Mouse (Mus musculus) spleen, adult 2 months (tissue): Measurements from ENCODE around the gene Swt1. TPM values are rescaled to one million over a fixed set of nuclear protein-coding genes. Genes with fewer than 3 reads are reported as not detected.

Experiments
- DNase-seq, 2 experiments: peaks; one replicate each; pipeline versions ENCODE4 v3.0.0 to v3.0.0-alpha.2; 2012 to 2021; ENCODE audit warnings: low spot score in 2 of 2, low read depth in 1 of 2
- H3K27ac ChIP-seq: fragments of 200-500 bp; 2 replicates; pipeline ENCODE4 v1.5.1; 2012; ENCODE audit warnings: low read length, inconsistent platforms; ENCODE audit not compliant: insufficient read depth
- H3K27me3 ChIP-seq: fragments of 200-500 bp; 2 replicates; pipeline ENCODE4 v1.6.1; 2012; ENCODE audit warnings: mild to moderate bottlenecking, moderate library complexity, low read length, inconsistent platforms; ENCODE audit not compliant: control insufficient read depth, insufficient read depth
- H3K36me3 ChIP-seq: fragments of 200-500 bp; 2 replicates; pipeline ENCODE4 v1.6.1; 2012; ENCODE audit warnings: mild to moderate bottlenecking, low read length, inconsistent platforms; ENCODE audit not compliant: control insufficient read depth, insufficient read depth
- H3K4me1 ChIP-seq: fragments of 200-500 bp; 2 replicates; pipeline ENCODE4 v1.6.1; 2011; ENCODE audit warnings: inconsistent platforms; ENCODE audit not compliant: control insufficient read depth, insufficient read depth, insufficient read length
- H3K4me3 ChIP-seq: fragments of 200-500 bp; 2 replicates; pipeline ENCODE4 v1.5.1; 2011; ENCODE audit warnings: mild to moderate bottlenecking, inconsistent platforms; ENCODE audit not compliant: insufficient read depth, insufficient read length; ENCODE audit errors: extremely low read depth
- CTCF ChIP-seq: fragments of 200-500 bp; IDR thresholded peaks from 2 replicates; pipeline ENCODE4 v1.5.1; 2011; ENCODE audit warnings: mild to moderate bottlenecking, inconsistent platforms; ENCODE audit not compliant: insufficient read depth, insufficient read length, insufficient replicate concordance; ENCODE audit errors: extremely low read depth
- POLR2A ChIP-seq: fragments of 200-500 bp; IDR thresholded peaks from 2 replicates; pipeline ENCODE4 v1.6.1; 2011; ENCODE audit warnings: low read depth, low read length, inconsistent platforms
- WGBS: fragments of 180-500 bp; shearing (Covaris S2); methylation state at CpG from one replicate; pipeline ENCODE4 v1.1.7; 2018; 5-methylcytosine and 5-hydroxymethylcytosine counted together
- polyA plus RNA-seq: library from polyadenylated mRNA; depleted of rRNA; stranded (reverse); fragments of >200 nt; gene quantifications from 2 replicates; pipeline ENCODE4 v1.2.3, GENCODE M21; 2012; rRNA removed

The Swt1 gene
- polyA plus RNA-seq, 1 experiment, result 4.1 TPM

DNA sequence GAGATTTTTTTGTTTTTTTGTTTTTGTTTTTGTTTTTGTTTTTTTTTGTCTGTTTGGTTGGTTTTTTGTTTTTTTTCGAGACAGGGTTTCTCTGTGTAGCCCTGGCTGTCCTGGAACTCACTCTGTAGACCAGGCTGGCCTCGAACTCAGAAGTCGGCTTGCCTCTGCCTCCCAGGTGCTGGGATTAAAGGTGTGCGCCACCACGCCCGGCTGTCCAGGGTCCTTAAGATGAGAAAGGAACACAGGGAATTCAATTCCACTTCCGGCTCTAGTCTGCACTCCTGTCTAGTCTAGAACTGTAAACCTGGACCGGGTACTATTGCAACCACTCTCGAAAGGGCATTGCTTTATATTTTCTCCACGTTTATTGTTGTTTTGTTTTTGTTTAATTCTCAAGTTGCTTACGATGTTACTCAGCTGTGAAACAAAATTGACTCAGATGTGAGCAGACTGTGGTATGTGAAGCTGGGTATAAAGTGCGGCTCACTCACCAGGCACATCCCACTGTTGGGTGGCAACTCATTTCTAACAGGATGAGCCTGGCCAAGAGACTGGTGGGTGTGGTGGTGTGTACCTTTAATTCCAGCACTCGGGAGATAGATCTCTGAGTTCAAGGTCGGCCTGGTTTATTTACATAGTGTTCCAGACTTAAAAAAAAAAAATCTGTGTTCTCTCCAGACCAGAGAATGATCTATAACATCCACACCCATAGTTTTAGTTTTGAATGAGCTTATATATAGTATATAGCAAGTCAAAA lies 99.7 kb downstream of the Swt1 start:
- Histone ChIP-seq H3K4me1 (no peaks in the 10 kb centered on the region), H3K27ac (no peak overlapping the region), H3K4me3 (no peak overlapping the region), H3K36me3 (no peaks in the 10 kb centered on the region), H3K27me3 (no peaks in the 10 kb centered on the region)
- DNase-seq, result no peak
- TF ChIP-seq CTCF (no peak), POLR2A (no peak)
- 88% methylated on average over 14 of the region's 14 CpGs for WGBS

DNA sequence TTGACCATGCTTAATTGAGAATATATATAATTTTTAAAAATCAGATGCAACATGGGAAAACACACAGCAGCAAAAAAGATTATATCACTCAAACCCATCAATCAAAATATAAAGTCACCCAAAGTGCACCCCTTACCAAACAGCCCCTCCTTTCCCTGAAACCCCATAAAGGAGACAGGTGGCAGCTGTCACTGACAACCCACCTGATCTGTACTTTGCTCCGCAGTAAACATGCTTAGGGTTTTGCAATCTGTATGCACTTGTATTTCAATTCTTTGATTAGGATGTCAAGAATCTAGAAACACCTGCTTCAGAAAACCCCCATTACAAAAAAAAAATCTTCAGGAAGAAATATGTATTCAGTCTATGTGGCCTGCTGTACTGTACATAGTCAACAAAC lies 102.9 kb downstream of the Swt1 start:
- no peak for DNase-seq
- H3K4me3 ChIP-seq, result no peak overlapping the region
- no peak for TF ChIP-seq CTCF
- TF ChIP-seq POLR2A, result no peak
- no peaks in the 10 kb centered on the region for H3K27me3 ChIP-seq
- H3K27ac ChIP-seq, result no peak overlapping the region
- H3K4me1 ChIP-seq, result no peaks in the 10 kb centered on the region
- no peaks in the 10 kb centered on the region for H3K36me3 ChIP-seq
- WGBS, result 67% methylated on average over 1 of the region's 1 CpGs

DNA sequence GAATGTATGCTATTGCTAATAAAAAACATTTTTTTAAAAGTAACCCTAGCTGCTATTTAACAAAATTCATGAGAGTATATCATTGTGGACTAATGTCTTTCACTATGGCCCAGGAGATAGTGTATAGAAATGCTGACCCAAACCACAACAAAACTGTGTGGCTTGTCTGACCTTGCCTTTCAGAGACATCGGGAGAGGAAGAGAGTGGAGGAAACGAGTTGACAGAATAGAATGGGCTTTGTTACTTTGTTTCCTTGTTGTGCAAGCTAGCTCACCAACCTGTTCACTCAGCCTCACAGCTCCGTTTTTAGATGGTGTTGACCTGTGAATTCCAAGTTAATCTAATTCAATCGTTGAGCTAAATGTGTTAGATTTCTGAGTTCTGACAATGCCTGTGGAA lies 107.8 kb downstream of the Swt1 start:
- no peaks in the 10 kb centered on the region for H3K36me3 ChIP-seq
- H3K4me3 ChIP-seq, result no peak overlapping the region
- 31% methylated on average over 4 of the region's 4 CpGs for WGBS
- H3K27ac ChIP-seq, result no peak overlapping the region
- TF ChIP-seq POLR2A (no peak), CTCF (no peak)
- H3K27me3 ChIP-seq, result no peaks in the 10 kb centered on the region
- no peak for DNase-seq
- H3K4me1 ChIP-seq, result no peaks in the 10 kb centered on the region

DNA sequence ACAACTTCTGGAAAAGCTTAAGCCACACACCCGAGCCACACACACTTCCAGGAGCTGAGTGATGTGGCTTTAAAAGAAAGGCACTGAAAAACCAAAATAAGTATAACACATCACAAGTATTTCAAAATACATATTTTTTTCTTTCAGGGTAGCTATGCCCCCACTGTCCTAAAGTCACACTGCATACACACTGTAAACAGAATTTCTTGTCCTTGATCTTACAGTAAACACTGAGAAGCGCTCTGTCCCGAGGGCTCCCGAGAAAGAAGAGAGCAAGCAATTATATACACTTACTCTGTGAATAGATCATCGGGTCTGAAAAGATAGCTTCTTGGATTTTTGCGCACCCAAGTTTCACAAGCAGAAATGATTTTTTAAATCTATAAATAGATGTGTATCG lies 109.0 kb downstream of the Swt1 start:
- Histone ChIP-seq H3K27ac (no peak overlapping the region), H3K4me3 (no peak overlapping the region), H3K36me3 (no peaks in the 10 kb centered on the region), H3K4me1 (no peaks in the 10 kb centered on the region), H3K27me3 (no peaks in the 10 kb centered on the region)
- no peak for TF ChIP-seq POLR2A
- TF ChIP-seq CTCF, result no peak
- 87% methylated on average over 7 of the region's 7 CpGs for WGBS
- DNase-seq, result no peak

Other genes starting within 250 kb of the Swt1 start
- gene Gm47985, start 245.9 kb downstream of the Swt1 start, polyA plus RNA-seq, result 0.07 and 0.20 TPM in 2 replicates
- gene Gm8947, start 236.1 kb downstream of the Swt1 start, polyA plus RNA-seq, result 0.14 and 0.40 TPM in 2 replicates
- gene Gm47995, start 230.0 kb downstream of the Swt1 start, polyA plus RNA-seq, result 0.11 and 0.33 TPM in 2 replicates
- 0.23 TPM in 1 of 2 replicates, not detected in the other for gene 3110040M04Rik, start 224.3 kb downstream of the Swt1 start, polyA plus RNA-seq
- 0.61 TPM in 1 of 2 replicates, not detected in the other for gene Gm47996, start 218.3 kb downstream of the Swt1 start, polyA plus RNA-seq
- 30.5 and 35.7 TPM in 2 replicates for gene Ivns1abp, start 84.0 kb downstream of the Swt1 start, polyA plus RNA-seq
- 11.9 and 14.2 TPM in 2 replicates for gene Trmt1l, start 87 bp upstream of the Swt1 start, polyA plus RNA-seq
- gene Rnf2, start 72.5 kb upstream of the Swt1 start, polyA plus RNA-seq, result 8.8 and 10.5 TPM in 2 replicates
- gene Fam129a, start 142.7 kb upstream of the Swt1 start, polyA plus RNA-seq, result 4.9 and 6.0 TPM in 2 replicates